Mouse (Mus musculus): ENCODE measurements around the gene Pebp1. TPM values are rescaled to one million over a fixed set of nuclear protein-coding genes. Genes with fewer than 3 reads are reported as not detected.

The Pebp1 gene
- polyA plus RNA-seq (2014; fragmentation: Nextera tagmentation; extraction: Ambion mirVana), result 915 and 934 TPM in 2 replicates

- WGBS, result under 1% methylated on average over 66 of the region's 77 CpGs
- Histone ChIP-seq H3K9ac (ENCODE audit: low read length) (peak within 1 kb of the TSS; percentile 70), H3K9me3 (ENCODE audit: control insufficient read depth, low read length) (no peaks in the 10 kb centered on the region), H3K4me3 (ENCODE audit: low read depth, low read length) (peak within 1 kb of the TSS; percentile 86), H3K27ac (ENCODE audit: low read depth, low read length) (no peak within 1 kb of the TSS), H3K4me1 (ENCODE audit: control insufficient read depth, insufficient read depth, low read length) (peaks cover 14% of the 10 kb centered on the region), H3K4me2 (ENCODE audit: low read depth) (peak within 1 kb of the TSS; percentile 55), H3K36me3 (ENCODE audit: control insufficient read depth, insufficient read depth, low read length) (peaks cover 3% of the 10 kb centered on the region; the same call in 1 of the 2 replicates), H3K27me3 (ENCODE audit: control insufficient read depth, insufficient read depth, low read length) (no peaks in the 10 kb centered on the region)
- peak; percentile 96 for ATAC-seq (ENCODE audit: insufficient read depth, low FRiP score, low TSS enrichment)
- peak; percentile 97 for DNase-seq (ENCODE audit: low spot score)
These were observed at the start of gene Pebp1 for GRCm38 (mm10) chr5:117286831-117287822. Gene Pebp1 (minus strand): TSS chr5:117287625.

GRCm38 (mm10) chr5:117330457-117330856 is 43.0 kb upstream of the Pebp1 start:
- Histone ChIP-seq H3K27ac (ENCODE audit: low read depth, low read length) (no peak overlapping the region), H3K36me3 (ENCODE audit: control insufficient read depth, insufficient read depth, low read length) (no peaks in the 10 kb centered on the region), H3K9me3 (ENCODE audit: control insufficient read depth, low read length) (no peaks in the 10 kb centered on the region), H3K4me3 (ENCODE audit: low read depth, low read length) (no peak overlapping the region), H3K4me1 (ENCODE audit: control insufficient read depth, insufficient read depth, low read length) (no peaks in the 10 kb centered on the region), H3K9ac (ENCODE audit: low read length) (no peak overlapping the region), H3K4me2 (ENCODE audit: low read depth) (no peak overlapping the region), H3K27me3 (ENCODE audit: control insufficient read depth, insufficient read depth, low read length) (no peaks in the 10 kb centered on the region)
- WGBS, result 86% methylated on average over 7 of the region's 7 CpGs
- ATAC-seq (ENCODE audit: insufficient read depth, low FRiP score, low TSS enrichment), result no peak
- no peak for DNase-seq (ENCODE audit: low spot score)

DNA sequence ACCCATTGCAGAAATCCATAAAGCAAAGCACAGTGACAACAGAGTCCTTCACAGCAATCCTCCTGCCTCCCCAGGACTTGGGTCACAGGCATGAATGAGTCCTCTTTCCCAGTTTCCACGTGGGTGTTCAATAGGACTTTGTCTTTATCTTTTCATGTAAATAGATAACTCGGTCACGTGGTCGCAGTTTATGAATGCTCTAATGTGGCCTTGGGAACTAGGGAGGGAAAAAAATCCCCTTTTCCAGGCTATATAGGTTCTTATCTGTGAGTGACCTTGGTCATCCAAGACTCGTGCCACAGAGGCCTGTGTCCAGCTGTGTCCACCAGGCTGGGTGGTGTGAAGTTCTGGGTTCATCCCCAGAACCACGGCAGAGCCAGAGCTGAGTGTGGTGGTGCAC is 39.0 kb upstream of the Pebp1 start:
- Histone ChIP-seq H3K36me3 (ENCODE audit: control insufficient read depth, insufficient read depth, low read length) (no peaks in the 10 kb centered on the region), H3K4me2 (ENCODE audit: low read depth) (no peak overlapping the region), H3K27me3 (ENCODE audit: control insufficient read depth, insufficient read depth, low read length) (no peaks in the 10 kb centered on the region), H3K4me1 (ENCODE audit: control insufficient read depth, insufficient read depth, low read length) (no peaks in the 10 kb centered on the region), H3K9ac (ENCODE audit: low read length) (no peak overlapping the region), H3K27ac (ENCODE audit: low read depth, low read length) (no peak overlapping the region), H3K9me3 (ENCODE audit: control insufficient read depth, low read length) (no peaks in the 10 kb centered on the region), H3K4me3 (ENCODE audit: low read depth, low read length) (no peak overlapping the region)
- ATAC-seq (ENCODE audit: insufficient read depth, low FRiP score, low TSS enrichment) (no peak), DNase-seq (ENCODE audit: low spot score) (no peak)
- WGBS, result 78% methylated on average over 6 of the region's 6 CpGs

- ATAC-seq (ENCODE audit: insufficient read depth, low FRiP score, low TSS enrichment), result no peak
- Histone ChIP-seq H3K36me3 (ENCODE audit: control insufficient read depth, insufficient read depth, low read length) (no peaks in the 10 kb centered on the region), H3K27ac (ENCODE audit: low read depth, low read length) (no peak overlapping the region), H3K27me3 (ENCODE audit: control insufficient read depth, insufficient read depth, low read length) (peaks cover 7% of the 10 kb centered on the region), H3K4me3 (ENCODE audit: low read depth, low read length) (no peak overlapping the region), H3K4me1 (ENCODE audit: control insufficient read depth, insufficient read depth, low read length) (peaks cover 5% of the 10 kb centered on the region; the same call in 1 of the 2 replicates), H3K9me3 (ENCODE audit: control insufficient read depth, low read length) (no peaks in the 10 kb centered on the region), H3K4me2 (ENCODE audit: low read depth) (no peak overlapping the region), H3K9ac (ENCODE audit: low read length) (no peak overlapping the region)
- no peak for DNase-seq (ENCODE audit: low spot score)
- 86% methylated on average over 9 of the region's 9 CpGs for WGBS
These were observed 36.3 kb upstream of the Pebp1 start for GRCm38 (mm10) chr5:117323751-117324150.

DNA sequence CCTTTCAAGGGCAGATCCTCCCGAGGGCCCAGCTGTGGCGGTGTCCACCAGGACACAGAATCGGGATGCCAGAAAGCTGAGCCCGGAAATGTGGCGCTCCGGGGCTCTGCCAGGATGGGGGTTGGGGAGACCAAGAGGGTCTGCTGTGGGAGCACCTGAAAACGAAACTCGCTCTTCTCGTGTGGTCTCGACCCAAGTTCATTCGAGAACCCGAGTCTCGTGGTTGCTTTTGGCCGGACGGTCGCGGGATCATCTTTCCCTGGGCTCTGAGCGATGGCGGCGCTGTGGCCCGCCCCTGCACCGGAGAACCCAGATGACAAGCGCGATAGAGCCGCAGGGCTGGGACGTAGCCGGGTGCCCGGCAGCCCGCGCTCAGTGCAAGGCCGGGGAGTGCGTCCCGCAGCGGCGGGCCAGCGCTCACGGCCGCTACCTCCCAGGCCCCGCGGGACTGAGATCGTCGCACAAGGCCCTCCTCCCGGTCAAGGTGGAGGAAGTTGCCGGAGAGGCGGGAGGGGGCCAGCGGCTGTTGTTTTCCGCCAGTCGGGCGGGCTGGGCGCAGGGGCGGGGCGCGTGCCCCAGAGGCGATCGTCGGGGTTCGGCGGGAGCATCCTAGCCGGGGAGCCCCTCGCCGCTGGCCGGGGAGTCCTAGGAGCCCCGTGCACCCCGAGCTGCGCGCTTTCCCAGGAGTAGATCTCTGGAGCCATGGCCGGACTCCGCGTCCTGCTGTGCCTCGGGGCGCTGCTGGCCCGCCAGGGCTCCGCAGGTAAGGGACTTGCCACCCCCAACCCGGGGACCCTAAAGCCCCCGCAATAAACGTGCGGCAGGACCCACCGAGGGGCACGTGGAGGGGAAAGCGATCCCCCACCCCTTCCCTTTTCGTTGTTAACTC is 31.6 kb upstream of the Pebp1 start, which contains the start of gene Vsig10:
Gene Vsig10 (plus strand): TSS at position 343 of the 889 bp plus-strand sequence.
- Histone ChIP-seq H3K4me2 (ENCODE audit: low read depth) (peak within 1 kb of the TSS; percentile 98), H3K9ac (ENCODE audit: low read length) (peak within 1 kb of the TSS; percentile 78), H3K27me3 (ENCODE audit: control insufficient read depth, insufficient read depth, low read length) (peaks cover 14% of the 10 kb centered on the region), H3K9me3 (ENCODE audit: control insufficient read depth, low read length) (no peaks in the 10 kb centered on the region), H3K4me1 (ENCODE audit: control insufficient read depth, insufficient read depth, low read length) (peaks cover 5% of the 10 kb centered on the region; the same call in 1 of the 2 replicates), H3K36me3 (ENCODE audit: control insufficient read depth, insufficient read depth, low read length) (no peaks in the 10 kb centered on the region), H3K27ac (ENCODE audit: low read depth, low read length) (no peak within 1 kb of the TSS), H3K4me3 (ENCODE audit: low read depth, low read length) (peak within 1 kb of the TSS; percentile 70)
- WGBS, result under 1% methylated on average over 73 of the region's 81 CpGs
- ATAC-seq (ENCODE audit: insufficient read depth, low FRiP score, low TSS enrichment), result peak; percentile 75
- DNase-seq (ENCODE audit: low spot score), result peak; percentile 77

DNA sequence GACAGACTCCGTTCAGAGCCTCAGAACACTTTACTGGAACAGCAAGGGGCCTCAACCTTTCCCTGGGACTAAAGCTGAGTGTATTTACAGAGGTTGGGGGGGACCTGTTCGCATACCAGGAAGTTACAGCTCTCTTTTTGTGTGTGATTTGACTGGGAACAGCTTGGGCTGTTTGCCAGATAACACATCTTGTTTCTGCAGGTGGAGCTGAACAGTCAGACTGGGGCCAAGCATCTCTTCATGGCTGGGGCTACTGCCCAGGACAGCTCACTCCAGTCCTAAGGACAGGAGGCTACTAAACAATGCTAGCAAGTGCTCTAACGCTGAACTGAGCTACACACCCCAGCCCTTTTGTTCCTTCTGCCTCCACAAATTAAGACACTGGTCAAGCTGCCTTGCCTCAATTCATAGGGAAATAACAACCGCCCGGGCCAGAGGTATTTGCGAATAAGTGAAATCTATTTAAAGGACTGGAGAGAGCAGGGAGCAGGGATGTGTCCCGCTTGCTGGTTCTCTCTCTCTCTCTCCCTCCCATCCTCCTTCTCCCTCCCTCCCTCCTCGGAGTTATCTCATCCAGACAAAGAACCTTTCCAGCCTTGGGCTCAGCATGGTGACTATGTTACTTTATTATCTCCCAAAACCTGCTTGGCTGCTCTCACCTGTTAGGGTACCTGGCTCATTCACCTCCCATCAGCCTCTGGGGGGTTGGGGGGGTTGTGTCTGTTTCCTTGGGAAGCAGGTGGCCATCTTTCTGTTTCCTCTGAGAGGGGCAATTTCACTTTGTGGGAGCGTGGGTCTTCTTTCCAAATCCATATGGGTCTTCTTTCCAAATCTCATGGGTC is 27.4 kb upstream of the Pebp1 start:
- H3K4me2 ChIP-seq (ENCODE audit: low read depth), result no peak overlapping the region
- H3K36me3 ChIP-seq (ENCODE audit: control insufficient read depth, insufficient read depth, low read length), result no peaks in the 10 kb centered on the region
- ATAC-seq (ENCODE audit: insufficient read depth, low FRiP score, low TSS enrichment) (no peak), DNase-seq (ENCODE audit: low spot score) (no peak)
- H3K4me1 ChIP-seq (ENCODE audit: control insufficient read depth, insufficient read depth, low read length), result peaks cover 3% of the 10 kb centered on the region; the same call in 1 of the 2 replicates
- peak overlapping the region; percentile 11; the same call in 1 of the 2 replicates for H3K9ac ChIP-seq (ENCODE audit: low read length)
- WGBS, result 21% methylated on average over 9 of the region's 9 CpGs
- H3K27me3 ChIP-seq (ENCODE audit: control insufficient read depth, insufficient read depth, low read length), result peaks cover 8% of the 10 kb centered on the region; the same call in 1 of the 2 replicates
- no peak overlapping the region for H3K4me3 ChIP-seq (ENCODE audit: low read depth, low read length)
- no peaks in the 10 kb centered on the region for H3K9me3 ChIP-seq (ENCODE audit: control insufficient read depth, low read length)
- H3K27ac ChIP-seq (ENCODE audit: low read depth, low read length), result no peak overlapping the region

- ATAC-seq (ENCODE audit: insufficient read depth, low FRiP score, low TSS enrichment) (no peak), DNase-seq (ENCODE audit: low spot score) (no peak)
- no peak overlapping the region for H3K9ac ChIP-seq (ENCODE audit: low read length)
- 0 out of 2 replicates have a peak, but pooled peaks cover 6% of the 10 kb centered on the region for H3K27me3 ChIP-seq (ENCODE audit: control insufficient read depth, insufficient read depth, low read length)
- H3K9me3 ChIP-seq (ENCODE audit: control insufficient read depth, low read length), result no peaks in the 10 kb centered on the region
- 52% methylated on average over 10 of the region's 10 CpGs for WGBS
- no peak overlapping the region for H3K27ac ChIP-seq (ENCODE audit: low read depth, low read length)
- H3K36me3 ChIP-seq (ENCODE audit: control insufficient read depth, insufficient read depth, low read length), result no peaks in the 10 kb centered on the region
- no peaks in the 10 kb centered on the region for H3K4me1 ChIP-seq (ENCODE audit: control insufficient read depth, insufficient read depth, low read length)
- no peak overlapping the region for H3K4me3 ChIP-seq (ENCODE audit: low read depth, low read length)
- 0 out of 2 replicates have a peak overlapping the region, but pooled peaks have one; percentile 13 for H3K4me2 ChIP-seq (ENCODE audit: low read depth)
These were observed 26.5 kb upstream of the Pebp1 start for GRCm38 (mm10) chr5:117313909-117314308.

Data from neural tube, embryonic 11.5 days (tissue).